Mouse (Mus musculus) splenic B cell, adult 2 months (primary cell): ENCODE data around the gene Mdga1.

ENCODE experiments used
- DNase-seq: peaks from one replicate; pipeline ENCODE4 v3.0.0-alpha.2; 2011; ENCODE audit warnings: low read depth, low spot score
- H3K27me3 ChIP-seq: 2 replicates; pipeline ENCODE4 v1.6.1; 2012; ENCODE audit warnings: mild to moderate bottlenecking, low read length, moderate library complexity, mixed read lengths; ENCODE audit not compliant: control insufficient read depth, poor library complexity, insufficient read depth, severe bottlenecking
- H3K36me3 ChIP-seq: 2 replicates; pipeline ENCODE4 v1.6.1; 2012; ENCODE audit warnings: mild to moderate bottlenecking, low read length, moderate library complexity, mixed read lengths; ENCODE audit not compliant: control insufficient read depth, poor library complexity, insufficient read depth, severe bottlenecking

Mdga1 gene

DNA sequence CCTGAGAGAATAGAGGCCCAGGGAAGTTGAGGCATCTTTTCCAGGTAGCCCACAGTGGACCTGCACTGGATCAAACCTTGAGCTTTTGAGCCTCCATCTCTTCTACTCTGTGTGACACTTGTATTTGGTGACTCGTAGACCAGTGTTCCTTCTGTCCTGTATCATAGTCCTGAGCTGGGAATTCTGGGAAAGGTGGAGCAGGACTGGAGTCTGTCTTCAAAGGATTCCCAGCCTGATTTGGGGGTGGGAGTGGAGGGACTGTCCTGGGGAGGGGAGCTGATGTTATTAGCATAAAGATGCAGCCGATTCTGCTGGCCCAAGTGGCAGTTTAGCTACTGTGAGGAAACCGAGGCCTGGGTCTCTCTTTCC lies 50.4 kb downstream of the Mdga1 start:
- DNase-seq, result no peak
- Histone ChIP-seq H3K27me3 (no peaks in the 10 kb centered on the region), H3K36me3 (no peaks in the 10 kb centered on the region)

GRCm38 (mm10) chr17:29918791-29919551 lies 50.9 kb downstream of the Mdga1 start:
- H3K27me3 ChIP-seq, result no peaks in the 10 kb centered on the region
- H3K36me3 ChIP-seq, result no peaks in the 10 kb centered on the region
- DNase-seq, result no peak

- DNase-seq, result no peak
- Histone ChIP-seq H3K36me3 (no peaks in the 10 kb centered on the region), H3K27me3 (no peaks in the 10 kb centered on the region)
These were observed 52.9 kb downstream of the Mdga1 start for GRCm38 (mm10) chr17:29916968-29917367.

DNA sequence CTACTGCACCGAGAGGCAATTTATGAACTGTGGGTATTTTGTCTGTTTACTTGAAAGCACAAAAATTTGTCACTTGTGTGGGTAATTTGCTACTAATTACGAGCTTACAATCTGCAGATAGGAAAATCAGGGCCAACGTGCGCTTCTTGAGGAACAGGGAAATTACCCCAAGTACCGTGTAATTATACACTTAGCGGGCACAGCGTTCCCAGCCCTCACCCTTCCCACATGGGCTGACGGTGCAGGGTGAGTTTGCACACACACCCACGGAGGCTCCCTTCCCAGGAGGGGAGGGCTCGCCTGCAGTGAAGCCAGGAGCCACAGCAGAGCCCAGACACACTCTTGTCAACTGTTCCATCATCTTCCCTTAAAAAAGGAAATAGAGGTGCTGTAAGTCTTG lies 54.1 kb downstream of the Mdga1 start:
- no peaks in the 10 kb centered on the region for H3K27me3 ChIP-seq
- no peaks in the 10 kb centered on the region for H3K36me3 ChIP-seq
- DNase-seq, result no peak

GRCm38 (mm10) chr17:29913301-29913965 lies 56.5 kb downstream of the Mdga1 start:
- DNase-seq, result no peak
- no peaks in the 10 kb centered on the region for H3K36me3 ChIP-seq
- no peaks in the 10 kb centered on the region for H3K27me3 ChIP-seq

GRCm38 (mm10) chr17:29912733-29913132 lies 57.2 kb downstream of the Mdga1 start:
- no peaks in the 10 kb centered on the region for H3K36me3 ChIP-seq
- no peak for DNase-seq

DNA sequence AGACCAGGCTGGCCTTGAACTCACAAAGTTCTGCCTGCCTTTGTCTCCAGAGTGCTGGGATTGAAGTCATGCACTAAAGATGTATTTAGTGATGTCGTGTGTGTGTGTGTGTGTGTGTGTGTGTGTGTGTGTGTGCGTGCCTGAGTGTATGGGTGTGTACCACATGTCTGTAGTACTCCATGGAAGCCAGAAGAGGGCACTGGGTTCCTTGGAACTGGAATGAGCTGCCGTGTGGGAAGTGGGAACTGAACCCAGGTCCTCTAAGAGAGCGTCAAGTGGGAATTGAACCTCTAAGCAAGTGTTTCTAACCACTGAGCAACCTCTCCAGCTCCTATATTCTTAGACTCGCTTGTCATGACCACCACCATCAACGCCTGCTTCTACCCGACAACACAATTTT lies 60.9 kb downstream of the Mdga1 start:
- H3K36me3 ChIP-seq, result no peaks in the 10 kb centered on the region
- DNase-seq, result no peak
- no peaks in the 10 kb centered on the region; the same call in 1 of the 2 replicates for H3K27me3 ChIP-seq

More at GRCm38 (mm10) chr17:29912733-29913132, 57.2 kb downstream of the Mdga1 start:
- H3K27me3 ChIP-seq, result no peaks in the 10 kb centered on the region

GRCm38 (mm10) chr17:29904694-29905093 lies 65.2 kb downstream of the Mdga1 start:
- Histone ChIP-seq H3K36me3 (no peaks in the 10 kb centered on the region), H3K27me3 (no peaks in the 10 kb centered on the region; the same call in 1 of the 2 replicates)
- no peak for DNase-seq

DNA sequence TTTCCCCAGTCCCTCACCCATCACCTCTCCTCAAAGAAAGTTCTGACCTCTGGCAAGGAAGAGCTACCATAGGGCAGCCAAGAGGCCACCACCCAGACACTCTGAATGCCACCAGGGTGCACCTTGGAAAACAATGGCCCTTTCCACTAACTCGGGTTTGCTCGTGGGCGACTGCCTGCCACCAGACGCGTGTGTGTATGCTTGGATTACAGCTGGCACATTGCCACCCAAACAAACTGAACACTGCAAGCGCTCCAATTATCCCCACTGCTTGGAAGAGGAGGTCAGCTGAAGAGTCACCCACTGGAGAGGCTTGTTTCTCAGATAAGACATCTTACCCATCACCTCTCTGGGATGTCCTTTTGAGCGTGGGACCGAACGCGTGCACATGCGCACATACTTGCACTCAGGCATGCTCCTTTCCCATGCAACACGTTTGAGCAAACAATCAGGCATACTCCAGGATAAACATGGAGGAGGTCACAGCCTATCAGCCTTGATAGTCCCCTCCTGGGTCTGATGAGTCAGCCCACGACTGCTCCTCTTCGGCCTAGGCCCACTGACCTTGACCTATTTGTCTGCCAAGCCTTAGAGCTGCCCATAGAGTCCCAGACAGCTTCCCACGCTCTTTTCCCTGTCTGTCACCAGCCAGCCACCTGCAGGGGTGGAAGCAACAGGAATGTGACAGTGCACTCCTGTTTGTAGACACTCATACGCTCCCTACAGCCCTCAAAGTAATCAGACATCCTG lies 67.3 kb downstream of the Mdga1 start:
- no peak for DNase-seq
- no peaks in the 10 kb centered on the region; the same call in 1 of the 2 replicates for H3K27me3 ChIP-seq
- H3K36me3 ChIP-seq, result no peaks in the 10 kb centered on the region

GRCm38 (mm10) chr17:29900289-29900688 lies 69.6 kb downstream of the Mdga1 start:
- Histone ChIP-seq H3K27me3 (no peaks in the 10 kb centered on the region), H3K36me3 (no peaks in the 10 kb centered on the region)
- no peak for DNase-seq

DNA sequence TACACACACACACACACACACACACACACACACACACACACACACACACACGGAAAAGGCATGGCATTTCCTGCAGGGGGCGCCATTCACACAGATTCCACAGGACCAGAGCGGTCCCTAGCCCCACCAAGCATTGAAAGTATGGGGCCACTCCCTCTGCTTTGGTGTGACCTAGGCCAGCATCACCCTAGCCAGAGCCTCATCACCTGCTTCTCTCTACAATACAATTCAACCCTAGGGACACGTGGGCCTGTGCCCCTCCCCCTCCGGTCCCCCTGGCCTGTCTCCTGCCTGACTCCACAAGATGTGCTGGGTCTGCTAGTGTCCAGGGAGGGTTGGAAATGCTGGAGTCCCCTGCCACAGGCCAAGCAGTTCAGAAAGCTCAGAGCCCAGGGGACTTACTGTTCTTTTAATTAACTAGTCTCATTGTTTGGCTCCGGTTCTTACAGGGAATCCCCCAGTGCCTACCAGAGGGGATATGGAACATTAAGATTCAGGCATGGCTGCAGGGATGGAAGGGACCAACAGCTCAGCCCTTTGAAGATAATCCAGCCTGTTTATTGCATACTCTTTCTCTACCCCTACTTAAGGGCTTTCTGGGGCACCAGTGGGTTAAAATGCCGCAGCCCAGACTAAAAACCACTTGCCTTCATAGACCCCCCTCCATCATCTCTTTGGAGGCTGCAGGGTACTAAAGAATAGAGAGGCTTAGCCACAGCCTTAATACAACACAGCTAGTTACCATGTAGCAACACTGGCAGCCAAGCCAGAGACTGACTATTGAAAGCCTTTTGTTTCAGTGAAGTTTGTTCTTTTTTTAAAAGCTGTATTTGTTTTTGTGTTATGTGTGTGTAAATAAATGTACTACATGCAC lies 73.5 kb downstream of the Mdga1 start:
- peak; percentile 39 for DNase-seq
- Histone ChIP-seq H3K27me3 (no peaks in the 10 kb centered on the region), H3K36me3 (no peaks in the 10 kb centered on the region)

DNA sequence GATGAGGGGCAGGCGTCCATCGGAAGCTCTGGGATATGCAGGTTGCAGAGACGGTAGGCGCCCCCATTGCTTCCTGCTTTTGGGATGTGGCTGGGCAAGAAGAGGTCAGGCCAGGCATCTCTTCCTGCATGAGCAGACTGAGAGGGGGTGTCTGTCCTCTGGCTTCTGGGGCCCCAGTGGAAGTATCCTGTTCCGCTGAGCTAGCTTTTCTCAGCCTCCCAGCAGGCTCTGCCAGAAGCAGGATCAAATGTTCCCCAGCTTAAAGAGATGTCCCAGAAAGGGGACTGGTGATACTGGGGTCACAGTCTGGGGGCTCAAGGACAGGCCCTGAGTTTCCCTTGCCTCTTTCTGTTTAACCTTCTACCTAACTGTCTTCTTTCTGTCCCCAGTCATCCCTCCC lies 74.3 kb downstream of the Mdga1 start:
- Histone ChIP-seq H3K36me3 (no peaks in the 10 kb centered on the region), H3K27me3 (no peaks in the 10 kb centered on the region)
- no peak for DNase-seq

DNA sequence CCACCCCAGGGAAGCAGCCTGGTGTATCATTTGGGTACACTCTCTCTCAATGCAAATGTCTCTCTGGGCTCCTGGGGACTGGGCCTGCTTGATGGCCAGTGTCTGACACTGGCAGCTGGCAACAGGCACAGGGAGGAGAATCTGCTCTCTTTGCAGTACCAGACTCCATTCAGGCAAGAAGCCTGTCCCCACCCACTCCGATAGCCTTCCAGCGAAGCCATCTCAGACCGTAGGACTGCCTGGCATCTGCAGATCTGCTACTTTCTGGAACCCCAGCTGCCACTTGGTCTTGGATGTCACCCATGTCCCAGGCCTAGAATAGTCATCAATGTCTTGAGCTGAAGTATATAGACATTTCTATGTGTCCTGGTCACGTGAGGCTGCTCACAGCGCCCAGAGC lies 74.9 kb downstream of the Mdga1 start:
- Histone ChIP-seq H3K27me3 (no peaks in the 10 kb centered on the region), H3K36me3 (no peaks in the 10 kb centered on the region)
- no peak for DNase-seq

DNA sequence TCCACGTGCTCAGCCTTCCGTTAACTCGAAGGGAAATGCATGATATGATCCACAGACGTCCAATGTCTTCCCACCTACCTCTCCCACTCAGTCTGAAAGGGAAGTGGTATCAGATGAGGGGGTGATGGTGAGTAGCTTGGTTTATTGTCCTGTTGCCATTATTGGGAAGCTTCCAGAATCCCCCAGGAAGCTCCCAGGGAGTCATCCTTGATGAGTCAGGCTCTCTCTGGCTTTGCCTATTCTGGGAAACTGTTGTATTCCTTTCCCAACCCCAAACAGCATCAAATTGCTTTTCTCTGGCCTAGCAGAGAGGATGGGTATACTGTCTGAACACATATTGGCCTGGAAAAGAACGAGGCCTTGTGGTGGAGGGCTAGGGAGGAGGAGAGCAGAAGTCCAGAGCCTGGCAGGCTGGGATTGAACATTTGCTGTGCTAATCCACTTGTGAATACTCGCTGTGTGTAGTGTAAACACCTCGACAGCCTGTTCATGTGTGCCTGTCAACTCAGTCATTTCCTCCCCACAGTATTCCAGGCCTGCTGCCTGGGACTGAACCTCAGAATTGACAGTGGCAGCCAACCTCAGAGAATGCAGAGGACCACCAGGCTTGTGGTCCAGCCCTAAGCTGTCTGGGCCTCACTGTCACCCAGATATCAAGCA lies 79.3 kb downstream of the Mdga1 start:
- H3K27me3 ChIP-seq, result peaks cover 2% of the 10 kb centered on the region; the same call in 1 of the 2 replicates
- DNase-seq, result no peak
- no peaks in the 10 kb centered on the region for H3K36me3 ChIP-seq
